Mouse (Mus musculus): ENCODE results near the gene Mtfmt. TPM values are rescaled to one million over a fixed set of nuclear protein-coding genes. Genes with fewer than 3 reads are reported as not detected.

The Mtfmt gene
- total and polyA plus RNA-seq, 2 experiments from 2014 or later: 18.1 to 19.0 TPM

DNA sequence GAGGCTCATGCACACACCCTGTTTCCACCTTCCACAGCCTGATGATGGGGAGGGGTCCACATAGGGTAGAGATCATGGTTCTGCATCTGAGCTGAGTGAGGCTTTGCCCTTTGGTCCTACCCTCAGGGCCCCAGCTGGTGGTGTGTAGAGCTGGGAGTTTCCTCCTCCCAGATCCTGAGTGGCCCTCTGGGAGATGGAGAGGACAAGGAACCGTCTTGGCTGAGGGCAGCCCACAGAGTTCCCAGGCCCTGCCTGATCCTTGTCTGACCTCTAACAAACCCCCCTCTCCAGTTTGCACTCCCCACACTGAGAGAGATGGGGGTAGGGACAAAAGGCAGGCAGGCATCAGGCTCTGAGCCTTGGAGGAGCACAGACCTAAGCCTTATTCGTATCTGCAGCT lies 41.2 kb upstream of the Mtfmt start:
- no peak for TF ChIP-seq CTCF (IDR thresholded peaks at IDR 0.05; ENCODE audit: low read depth)
- ATAC-seq: no peak
- DNase-seq: no peak
- no peak overlapping the region for H3K4me2 ChIP-seq (ENCODE audit: low read depth)
- no peak overlapping the region for H3K4me3 ChIP-seq (ENCODE audit: low read depth, low read length)
- H3K36me3 ChIP-seq (ENCODE audit: insufficient read depth): no peaks in the 10 kb centered on the region
- 81% methylated on average over 2 of the region's 2 CpGs for WGBS
- H3K9me3 ChIP-seq (ENCODE audit: low read length): no peaks in the 10 kb centered on the region
- H3K9ac ChIP-seq: no peak overlapping the region
- peaks cover 22% of the 10 kb centered on the region for H3K27me3 ChIP-seq (ENCODE audit: insufficient read depth, low read length)
- peaks cover 6% of the 10 kb centered on the region; the same call in 1 of the 2 replicates for H3K4me1 ChIP-seq (ENCODE audit: insufficient read depth)
- no peak overlapping the region for H3K27ac ChIP-seq (ENCODE audit: low read depth, low read length)

DNA sequence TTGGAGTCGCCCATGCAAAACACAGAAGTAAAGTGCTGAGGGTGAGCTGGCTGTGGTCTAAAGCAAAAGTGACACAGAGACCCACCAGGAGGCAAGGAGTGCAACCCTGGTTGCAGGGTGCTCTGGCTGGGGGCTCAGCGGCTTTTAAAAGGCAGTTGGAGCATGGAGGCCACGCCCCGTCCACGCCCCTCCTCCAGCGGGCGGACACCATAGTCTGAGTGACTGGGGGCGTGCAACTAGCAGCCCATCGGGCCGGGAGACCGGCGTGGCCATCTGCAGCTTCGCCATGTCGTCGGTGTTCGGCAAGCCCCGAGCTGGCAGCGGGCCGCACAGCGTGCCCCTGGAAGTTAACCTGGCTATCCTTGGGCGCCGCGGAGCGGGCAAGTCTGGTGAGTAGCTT lies 37.3 kb upstream of the Mtfmt start, which contains the start of gene Rasl12:
Gene Rasl12 (plus strand): TSS at position 228 of the 400 bp plus-strand sequence.
- H3K4me3 ChIP-seq (ENCODE audit: low read depth, low read length): peak within 1 kb of the TSS; percentile 44
- peak within 1 kb of the TSS; percentile 51 for H3K9ac ChIP-seq
- no peaks in the 10 kb centered on the region for H3K36me3 ChIP-seq (ENCODE audit: insufficient read depth)
- no peak within 1 kb of the TSS for H3K27ac ChIP-seq (ENCODE audit: low read depth, low read length)
- peak within 1 kb of the TSS; percentile 77 for H3K4me2 ChIP-seq (ENCODE audit: low read depth)
- H3K27me3 ChIP-seq (ENCODE audit: insufficient read depth, low read length): no peaks in the 10 kb centered on the region
- peak; percentile 58 for DNase-seq
- peaks cover 6% of the 10 kb centered on the region; the same call in 1 of the 2 replicates for H3K4me1 ChIP-seq (ENCODE audit: insufficient read depth)
- H3K9me3 ChIP-seq (ENCODE audit: low read length): no peaks in the 10 kb centered on the region
- no peak for TF ChIP-seq CTCF (IDR thresholded peaks at IDR 0.05; ENCODE audit: low read depth)
- under 1% methylated on average over 24 of the region's 24 CpGs for WGBS
- ATAC-seq: peak; percentile 84

DNA sequence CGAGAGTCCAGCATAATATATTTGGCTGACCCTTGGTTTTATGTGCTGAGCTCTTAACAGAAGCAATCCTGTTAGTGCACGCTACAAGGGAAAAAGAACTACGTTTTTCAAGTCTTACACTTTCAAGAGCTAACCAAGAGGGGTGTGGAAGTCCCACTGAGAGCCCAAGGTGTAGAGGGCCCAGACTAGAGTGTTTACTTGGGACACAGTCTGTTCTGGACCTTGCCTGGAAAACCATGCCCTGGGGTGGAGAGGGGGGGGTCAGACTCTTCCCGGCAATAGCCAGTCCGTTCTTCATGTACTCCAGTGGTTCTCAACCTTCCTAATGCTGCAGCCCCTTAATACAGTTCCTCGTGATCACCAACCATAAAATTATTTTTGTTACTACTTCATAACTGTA lies 35.6 kb upstream of the Mtfmt start:
- DNase-seq: no peak
- WGBS: 92% methylated on average over 6 of the region's 6 CpGs
- Histone ChIP-seq H3K27me3 (ENCODE audit: insufficient read depth, low read length) (no peaks in the 10 kb centered on the region), H3K27ac (ENCODE audit: low read depth, low read length) (no peak overlapping the region), H3K4me2 (ENCODE audit: low read depth) (no peak overlapping the region), H3K9ac (no peak overlapping the region), H3K9me3 (ENCODE audit: low read length) (no peaks in the 10 kb centered on the region), H3K36me3 (ENCODE audit: insufficient read depth) (no peaks in the 10 kb centered on the region), H3K4me3 (ENCODE audit: low read depth, low read length) (no peak overlapping the region), H3K4me1 (ENCODE audit: insufficient read depth) (peaks cover 6% of the 10 kb centered on the region; the same call in 1 of the 2 replicates)
- ATAC-seq: no peak
- TF ChIP-seq CTCF (IDR thresholded peaks at IDR 0.05; ENCODE audit: low read depth): no peak

DNA sequence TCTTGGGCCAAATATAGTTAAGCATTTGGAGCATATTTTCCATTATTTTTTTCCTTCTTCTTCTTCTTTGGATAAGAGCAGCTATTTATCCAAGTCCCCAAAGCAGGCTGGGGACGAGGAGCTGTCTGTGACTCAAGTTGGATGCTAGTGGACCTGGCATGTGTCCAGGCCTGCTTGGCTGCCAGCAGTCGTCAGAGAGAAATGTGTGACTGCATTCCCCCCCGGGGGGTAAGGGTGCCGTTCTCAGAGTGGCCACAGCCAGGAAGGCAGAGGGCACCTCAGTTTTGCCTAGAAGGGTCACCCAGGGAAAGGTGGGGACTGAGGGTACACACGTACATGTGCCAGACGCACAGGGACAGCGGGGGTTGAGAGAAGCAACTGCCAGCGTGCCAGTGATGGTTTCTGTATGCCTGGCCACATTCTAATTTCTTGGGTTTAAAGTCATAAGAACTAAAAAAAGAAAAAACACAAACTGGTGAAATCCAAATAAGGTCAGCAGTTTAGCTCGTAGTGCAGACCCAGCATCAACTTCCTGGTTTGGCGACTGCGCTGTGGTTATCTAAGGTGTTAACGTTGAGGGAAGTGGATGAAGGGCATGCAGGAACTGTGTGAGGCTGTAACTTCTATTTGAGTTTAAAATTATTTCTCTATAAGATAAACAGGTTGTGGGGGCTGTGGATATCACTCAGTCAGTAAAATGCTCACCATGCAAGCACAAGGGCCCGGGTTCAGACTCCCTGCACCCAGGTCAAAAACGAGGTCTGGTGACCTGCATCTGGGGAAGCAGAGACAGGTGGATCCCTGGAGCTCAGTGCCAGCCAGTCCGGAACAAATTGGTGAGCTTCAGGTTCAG lies 31.0 kb upstream of the Mtfmt start:
- Histone ChIP-seq H3K27me3 (ENCODE audit: insufficient read depth, low read length) (no peaks in the 10 kb centered on the region), H3K36me3 (ENCODE audit: insufficient read depth) (no peaks in the 10 kb centered on the region), H3K27ac (ENCODE audit: low read depth, low read length) (no peak overlapping the region), H3K4me1 (ENCODE audit: insufficient read depth) (no peaks in the 10 kb centered on the region), H3K9ac (no peak overlapping the region), H3K4me3 (ENCODE audit: low read depth, low read length) (no peak overlapping the region), H3K4me2 (ENCODE audit: low read depth) (peak overlapping the region; percentile 15; the same call in 1 of the 2 replicates), H3K9me3 (ENCODE audit: low read length) (no peaks in the 10 kb centered on the region)
- 59% methylated on average over 15 of the region's 15 CpGs for WGBS
- TF ChIP-seq CTCF (IDR thresholded peaks at IDR 0.05; ENCODE audit: low read depth): no peak
- DNase-seq (peak; percentile 77), ATAC-seq (peak; percentile 34)

DNA sequence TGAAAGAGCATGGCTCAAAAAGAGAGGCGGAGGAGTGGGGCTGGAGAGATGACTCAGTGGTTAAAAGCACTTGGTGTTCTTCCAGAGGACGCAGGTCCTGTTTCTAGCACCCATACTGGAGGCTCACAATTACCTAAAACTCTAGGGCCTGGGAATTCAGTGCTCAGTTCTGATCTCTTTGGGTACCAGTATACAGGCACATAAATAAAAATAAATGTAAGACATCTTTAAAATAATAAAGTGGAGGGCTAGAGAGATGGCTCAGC lies 30.5 kb upstream of the Mtfmt start:
- 84% methylated on average over 2 of the region's 2 CpGs for WGBS
- Histone ChIP-seq H3K9me3 (ENCODE audit: low read length) (no peaks in the 10 kb centered on the region), H3K27ac (ENCODE audit: low read depth, low read length) (no peak overlapping the region), H3K27me3 (ENCODE audit: insufficient read depth, low read length) (no peaks in the 10 kb centered on the region), H3K9ac (no peak overlapping the region), H3K4me2 (ENCODE audit: low read depth) (no peak overlapping the region), H3K4me3 (ENCODE audit: low read depth, low read length) (no peak overlapping the region), H3K36me3 (ENCODE audit: insufficient read depth) (no peaks in the 10 kb centered on the region), H3K4me1 (ENCODE audit: insufficient read depth) (no peaks in the 10 kb centered on the region)
- ATAC-seq: no peak
- no peak for TF ChIP-seq CTCF (IDR thresholded peaks at IDR 0.05; ENCODE audit: low read depth)
- no peak for DNase-seq

DNA sequence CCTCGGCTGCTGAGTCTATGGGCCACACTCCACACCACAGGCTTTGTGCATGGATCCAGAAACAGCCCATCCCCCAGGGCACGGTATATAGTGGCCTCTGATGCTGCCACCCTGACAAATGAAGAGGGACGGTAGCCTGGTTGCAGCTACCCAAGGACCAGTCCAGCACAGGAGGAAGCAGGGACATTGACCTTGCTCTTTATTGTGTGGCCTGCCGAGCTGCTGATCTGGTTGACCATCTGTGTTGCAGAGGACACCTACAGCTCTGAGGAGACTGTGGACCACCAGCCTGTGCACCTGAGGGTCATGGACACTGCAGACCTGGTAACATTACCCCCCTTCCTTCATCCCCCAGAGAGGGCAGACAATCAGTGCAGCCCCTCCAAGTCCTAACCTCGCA lies 28.3 kb upstream of the Mtfmt start:
- Histone ChIP-seq H3K4me3 (ENCODE audit: low read depth, low read length) (no peak overlapping the region), H3K36me3 (ENCODE audit: insufficient read depth) (no peaks in the 10 kb centered on the region), H3K4me1 (ENCODE audit: insufficient read depth) (no peaks in the 10 kb centered on the region), H3K27me3 (ENCODE audit: insufficient read depth, low read length) (no peaks in the 10 kb centered on the region), H3K4me2 (ENCODE audit: low read depth) (no peak overlapping the region), H3K27ac (ENCODE audit: low read depth, low read length) (no peak overlapping the region), H3K9ac (no peak overlapping the region), H3K9me3 (ENCODE audit: low read length) (no peaks in the 10 kb centered on the region)
- no peak for ATAC-seq
- WGBS: 79% methylated on average over 5 of the region's 5 CpGs
- no peak for TF ChIP-seq CTCF (IDR thresholded peaks at IDR 0.05; ENCODE audit: low read depth)
- DNase-seq: no peak

DNA sequence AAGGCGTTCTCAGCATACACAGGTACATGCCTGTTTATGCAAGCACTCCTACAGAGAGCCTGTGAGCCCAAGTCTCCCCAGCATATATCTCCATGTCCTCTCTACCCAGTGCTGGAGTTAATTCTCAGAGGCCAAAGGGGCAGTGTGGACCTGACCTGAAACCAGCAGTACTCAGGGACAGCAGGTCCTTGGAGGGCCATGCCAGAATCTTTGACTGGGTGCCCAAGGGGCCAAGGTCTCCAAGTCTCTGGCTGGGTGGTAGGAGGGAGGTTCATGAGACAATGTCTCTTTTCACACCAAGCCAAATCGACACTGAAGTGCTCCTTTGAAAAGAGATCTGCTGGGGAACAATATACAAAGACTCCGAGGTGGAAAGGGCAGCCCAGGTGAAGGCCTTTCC lies 27.7 kb upstream of the Mtfmt start:
- Histone ChIP-seq H3K4me3 (ENCODE audit: low read depth, low read length) (no peak overlapping the region), H3K4me1 (ENCODE audit: insufficient read depth) (no peaks in the 10 kb centered on the region), H3K27ac (ENCODE audit: low read depth, low read length) (no peak overlapping the region), H3K9ac (no peak overlapping the region), H3K36me3 (ENCODE audit: insufficient read depth) (no peaks in the 10 kb centered on the region), H3K4me2 (ENCODE audit: low read depth) (no peak overlapping the region), H3K9me3 (ENCODE audit: low read length) (no peaks in the 10 kb centered on the region), H3K27me3 (ENCODE audit: insufficient read depth, low read length) (no peaks in the 10 kb centered on the region)
- TF ChIP-seq CTCF (IDR thresholded peaks at IDR 0.05; ENCODE audit: low read depth): no peak
- no peak for ATAC-seq
- 75% methylated on average over 3 of the region's 3 CpGs for WGBS
- no peak for DNase-seq
